Mouse (Mus musculus) MEL (cell line): ENCODE data around the gene Mab21l3. TPM values are rescaled to one million over a fixed set of nuclear protein-coding genes. Genes with fewer than 3 reads are reported as not detected.

Experiments used
- DNase-seq: peaks from one replicate; pipeline ENCODE4 v3.0.0; 2011; ENCODE audit warnings: low read depth, low spot score
- H3K27ac ChIP-seq: 2 replicates; pipeline ENCODE4 v1.5.1; 2012; ENCODE audit warnings: low read depth, mild to moderate bottlenecking, control low read depth, low read length, moderate library complexity; ENCODE audit not compliant: control insufficient read depth
- H3K27me3 ChIP-seq, 2 experiments: fragments of 150-350 bp in 1 of 2; sonication (generic) in 1 of 2; 2 replicates each; pipeline ENCODE4 v1.6.1; 2012; ENCODE audit warnings: low read length in 2 of 2, mild to moderate bottlenecking in 2 of 2, improper control_type of control experiment in 1 of 2, moderate library complexity in 1 of 2; ENCODE audit not compliant: insufficient read depth in 2 of 2, control insufficient read depth in 1 of 2
- H3K36me3 ChIP-seq, 2 experiments: 2 replicates each; pipeline ENCODE4 v1.6.1; 2012 to 2014; ENCODE audit warnings: low read length in 2 of 2, improper control_type of control experiment in 1 of 2, inconsistent platforms in 1 of 2, mild to moderate bottlenecking in 1 of 2; ENCODE audit not compliant: insufficient read depth in 2 of 2, control insufficient read depth in 1 of 2
- H3K4me1 ChIP-seq, 2 experiments: fragments of 150-350 bp in 1 of 2; sonication (generic) in 1 of 2; 2 replicates each; pipeline ENCODE4 v1.6.1; 2012; ENCODE audit warnings: low read length in 2 of 2, improper control_type of control experiment in 1 of 2, mild to moderate bottlenecking in 1 of 2; ENCODE audit not compliant: insufficient read depth in 2 of 2, control insufficient read depth in 1 of 2
- H3K4me3 ChIP-seq, 2 experiments: fragments of 150-350 bp in 1 of 2; sonication (generic) in 1 of 2; 2 replicates each; pipeline ENCODE4 v1.5.1; 2012; ENCODE audit warnings: low read depth in 2 of 2, low read length in 2 of 2, mild to moderate bottlenecking in 2 of 2, moderate library complexity in 2 of 2, control low read depth in 1 of 2, improper control_type of control experiment in 1 of 2; ENCODE audit not compliant: control insufficient read depth in 1 of 2, insufficient read depth in 1 of 2
- H3K79me2 ChIP-seq: 2 replicates; pipeline ENCODE4 v1.6.1; 2012; ENCODE audit warnings: mild to moderate bottlenecking, low read length, moderate library complexity; ENCODE audit not compliant: control insufficient read depth, poor library complexity, insufficient read depth
- H3K9ac ChIP-seq: 2 replicates; pipeline ENCODE4 v1.6.1; 2012; ENCODE audit warnings: low read depth, mild to moderate bottlenecking, control low read depth, low read length, moderate library complexity; ENCODE audit not compliant: control insufficient read depth, poor library complexity, severe bottlenecking
- H3K9me3 ChIP-seq: fragments of 150-350 bp; sonication (generic); replicated peaks from 2 replicates; pipeline ENCODE4 v1.6.1; 2012; ENCODE audit warnings: mild to moderate bottlenecking, low read length, improper control_type of control experiment, moderate library complexity; ENCODE audit not compliant: insufficient read depth
- BHLHE40 ChIP-seq: IDR thresholded peaks from 2 replicates; pipeline ENCODE4 v1.6.1; 2012; ENCODE audit warnings: low read depth, mild to moderate bottlenecking, inconsistent platforms, low read length, improper control_type of control experiment, borderline replicate concordance
- CHD1 ChIP-seq: IDR thresholded peaks from 2 replicates; pipeline ENCODE4 v1.6.1; 2012; ENCODE audit warnings: low read depth, mild to moderate bottlenecking, inconsistent platforms, low read length, improper control_type of control experiment
- CHD2 ChIP-seq: IDR thresholded peaks from 2 replicates; pipeline ENCODE4 v1.6.1; 2011; ENCODE audit warnings: low read length, improper control_type of control experiment
- CTCF ChIP-seq, 3 experiments: IDR thresholded peaks in 2 of 3; conservative IDR thresholded peaks in 1 of 3; 2 replicates each; pipeline ENCODE4 v1.5.1; 2011 to 2012; ENCODE audit warnings: low read length in 3 of 3, low read depth in 2 of 3, mild to moderate bottlenecking in 2 of 3, improper control_type of control experiment in 1 of 3, inconsistent platforms in 1 of 3, mixed read lengths in 1 of 3, moderate library complexity in 1 of 3; ENCODE audit not compliant: control insufficient read depth in 1 of 3, insufficient read depth in 1 of 3, poor library complexity in 1 of 3, severe bottlenecking in 1 of 3
- E2F4 ChIP-seq: IDR thresholded peaks from 2 replicates; pipeline ENCODE4 v1.6.1; 2011; ENCODE audit warnings: low read depth, low read length, improper control_type of control experiment, borderline replicate concordance
- ELF1 ChIP-seq: IDR thresholded peaks from 2 replicates; pipeline ENCODE4 v1.6.1; 2014; ENCODE audit warnings: low read depth, mild to moderate bottlenecking, inconsistent platforms, low read length, improper control_type of control experiment, moderate library complexity
- EP300 ChIP-seq, 2 experiments: IDR thresholded peaks; 2 replicates each; pipeline ENCODE4 v1.6.1; 2011; ENCODE audit warnings: improper control_type of control experiment in 2 of 2, low read length in 2 of 2, low read depth in 1 of 2, mild to moderate bottlenecking in 1 of 2
- GABPA ChIP-seq: IDR thresholded peaks from 2 replicates; pipeline ENCODE4 v1.6.1; 2012; ENCODE audit warnings: low read depth, mild to moderate bottlenecking, inconsistent platforms, low read length, improper control_type of control experiment, moderate library complexity
- HCFC1 ChIP-seq: IDR thresholded peaks from 2 replicates; pipeline ENCODE4 v1.6.1; 2012; ENCODE audit warnings: low read depth, mild to moderate bottlenecking, inconsistent platforms, low read length, improper control_type of control experiment, moderate library complexity
- KAT2A ChIP-seq: conservative IDR thresholded peaks from 2 replicates; pipeline ENCODE4 v1.6.1; 2012; ENCODE audit warnings: low read depth, low read length, improper control_type of control experiment, inconsistent platforms
- MAX ChIP-seq: IDR thresholded peaks from 2 replicates; pipeline ENCODE4 v1.6.1; 2011; ENCODE audit warnings: low read length, improper control_type of control experiment
- MAZ ChIP-seq: IDR thresholded peaks from 2 replicates; pipeline ENCODE4 v1.6.1; 2012; ENCODE audit warnings: low read depth, mild to moderate bottlenecking, inconsistent platforms, low read length, improper control_type of control experiment
- MEF2A ChIP-seq: IDR thresholded peaks from 2 replicates; pipeline ENCODE4 v1.6.1; 2014; ENCODE audit warnings: low read depth, mild to moderate bottlenecking, inconsistent platforms, low read length, improper control_type of control experiment; ENCODE audit not compliant: poor library complexity, insufficient replicate concordance, severe bottlenecking; ENCODE audit errors: extremely low read depth
- MYC ChIP-seq: IDR thresholded peaks from 2 replicates; pipeline ENCODE4 v1.6.1; 2011; ENCODE audit warnings: low read depth, mild to moderate bottlenecking, low read length, improper control_type of control experiment, moderate library complexity
- NELFE ChIP-seq: IDR thresholded peaks from 2 replicates; pipeline ENCODE4 v1.6.1; 2011; ENCODE audit warnings: low read depth, low read length, improper control_type of control experiment
- NRF1 ChIP-seq: IDR thresholded peaks from 2 replicates; pipeline ENCODE4 v1.6.1; 2014; ENCODE audit warnings: low read depth, mild to moderate bottlenecking, inconsistent platforms, low read length, improper control_type of control experiment, moderate library complexity; ENCODE audit not compliant: poor library complexity, insufficient read depth, severe bottlenecking
- POLR2AphosphoS5 ChIP-seq: IDR thresholded peaks from 2 replicates; pipeline ENCODE4 v1.6.1; 2012; ENCODE audit warnings: low read depth, borderline replicate concordance, mild to moderate bottlenecking, inconsistent platforms, low read length, moderate library complexity, mixed read lengths
- RCOR1 ChIP-seq: IDR thresholded peaks from 2 replicates; pipeline ENCODE4 v1.6.1; 2012; ENCODE audit warnings: low read depth, mild to moderate bottlenecking, inconsistent platforms, low read length, improper control_type of control experiment
- SIN3A ChIP-seq: IDR thresholded peaks from 2 replicates; pipeline ENCODE4 v1.6.1; 2012; ENCODE audit warnings: low read length, improper control_type of control experiment, inconsistent platforms
- TAL1 ChIP-seq: IDR thresholded peaks from 2 replicates; pipeline ENCODE4 v1.6.1; 2012; ENCODE audit warnings: mild to moderate bottlenecking, inconsistent platforms, low read length, moderate library complexity, mixed read lengths
- TCF12 ChIP-seq: IDR thresholded peaks from 2 replicates; pipeline ENCODE4 v1.6.1; 2014; ENCODE audit warnings: low read depth, mild to moderate bottlenecking, inconsistent platforms, low read length, improper control_type of control experiment, moderate library complexity
- UBTF ChIP-seq: IDR thresholded peaks from 2 replicates; pipeline ENCODE4 v1.6.1; 2012; ENCODE audit warnings: low read depth, mild to moderate bottlenecking, inconsistent platforms, low read length, improper control_type of control experiment, moderate library complexity, borderline replicate concordance; ENCODE audit not compliant: insufficient read depth
- USF1 ChIP-seq: IDR thresholded peaks from 2 replicates; pipeline ENCODE4 v1.6.1; 2014; ENCODE audit warnings: low read depth, mild to moderate bottlenecking, inconsistent platforms, low read length, improper control_type of control experiment, moderate library complexity
- ZKSCAN1 ChIP-seq: IDR thresholded peaks from 2 replicates; pipeline ENCODE4 v1.6.1; 2012; ENCODE audit warnings: low read depth, mild to moderate bottlenecking, inconsistent platforms, low read length, improper control_type of control experiment, moderate library complexity
- polyA plus RNA-seq, 2 experiments: library from polyadenylated mRNA; stranded (reverse) in 1 of 2; unstranded in 1 of 2; fragments of >175 nt in 1 of 2; fragments of >200 nt in 1 of 2; gene quantifications; 2 replicates each; pipeline versions ENCODE4 v1.2.1 to v1.2.4; 2012; ENCODE audit warnings: low replicate concordance in 2 of 2, low read depth in 1 of 2; ENCODE audit not compliant: insufficient read length in 2 of 2, insufficient read depth in 1 of 2, missing spikeins in 1 of 2
- total RNA-seq: library from RNA; depleted of rRNA; stranded (reverse); fragments of 300-350 nt; gene quantifications from 2 replicates; pipeline ENCODE4 v1.2.3, GENCODE M21; 2012

The Mab21l3 gene
- total and polyA plus RNA-seq, 3 experiments: 0.04 TPM; not detected in 2

DNA sequence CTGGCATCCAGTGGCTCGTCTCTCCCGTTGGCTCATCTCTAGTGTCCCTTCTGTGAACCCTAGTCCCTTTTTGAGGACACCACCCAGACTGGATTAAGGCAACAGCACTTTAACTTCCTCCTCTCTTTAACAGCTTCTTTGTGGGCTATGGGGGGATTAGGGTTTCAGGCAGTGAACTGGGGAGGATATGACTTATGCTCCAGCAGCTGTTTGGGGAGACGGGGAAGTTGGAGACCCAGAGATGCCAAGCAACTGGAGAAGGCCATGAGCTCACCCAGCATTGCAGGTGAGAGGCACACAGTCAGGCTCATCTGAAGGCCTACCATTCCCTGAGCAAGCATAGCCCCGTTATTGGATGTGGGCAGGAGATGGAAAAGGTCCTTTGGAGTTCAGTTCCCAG, 36.8 kb downstream of the Mab21l3 start:
- no peaks in the 10 kb centered on the region for H3K9me3 ChIP-seq
- no peaks in the 10 kb centered on the region for H3K27me3 ChIP-seq
- H3K4me3 ChIP-seq: no peak overlapping the region
- no peaks in the 10 kb centered on the region for H3K36me3 ChIP-seq
- no peak for DNase-seq
- H3K27ac ChIP-seq: no peak overlapping the region
- no peaks in the 10 kb centered on the region for H3K79me2 ChIP-seq
- no peak overlapping the region for H3K9ac ChIP-seq
- TF ChIP-seq CHD2 (no peak), MAZ (no peak), ZKSCAN1 (no peak), ELF1 (no peak), E2F4 (no peak), MEF2A (no peak), NELFE (no peak), MYC (no peak), POLR2AphosphoS5 (no peak), HCFC1 (no peak), UBTF (no peak), KAT2A (no peak), CHD1 (no peak), SIN3A (no peak), CTCF (IDR thresholded peaks at IDR 0.05 in 2 of 3, conservative IDR thresholded peaks at IDR 0.05 in 1 of 3; ENCODE audit: control insufficient read depth in 1 of 3, insufficient read depth in 1 of 3, low read depth in 2 of 3, low read length in 3 of 3, poor library complexity in 1 of 3, severe bottlenecking in 1 of 3) (no peak), MAX (no peak), USF1 (no peak), GABPA (no peak)
- H3K4me1 ChIP-seq: no peaks in the 10 kb centered on the region

DNA sequence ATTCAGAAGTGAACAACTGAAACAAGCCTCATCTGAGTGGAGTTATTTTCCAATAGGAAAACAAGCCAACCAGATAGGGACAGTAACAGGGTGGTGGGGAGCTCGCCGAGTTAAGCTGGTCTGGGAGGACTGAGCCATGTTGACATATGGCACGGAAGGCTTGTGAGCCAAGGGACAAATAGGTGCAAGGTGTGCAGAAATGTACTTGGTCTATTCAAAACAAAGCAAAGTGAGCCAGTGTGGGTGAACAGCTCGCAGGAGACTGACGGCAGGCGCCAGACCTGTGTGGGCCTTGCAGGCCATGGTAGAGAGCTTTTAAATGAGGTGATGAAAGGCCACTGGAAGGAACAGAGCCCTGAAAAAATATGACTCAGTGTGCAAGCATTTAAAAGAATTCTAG, 41.1 kb downstream of the Mab21l3 start:
- Histone ChIP-seq H3K27me3 (no peaks in the 10 kb centered on the region), H3K4me1 (no peaks in the 10 kb centered on the region), H3K9me3 (no peaks in the 10 kb centered on the region), H3K9ac (no peak overlapping the region), H3K36me3 (no peaks in the 10 kb centered on the region), H3K4me3 (no peak overlapping the region), H3K79me2 (no peaks in the 10 kb centered on the region), H3K27ac (no peak overlapping the region)
- TF ChIP-seq MAZ: no peak
- no peak for TF ChIP-seq TCF12
- TF ChIP-seq ELF1: no peak
- TF ChIP-seq EP300 (IDR thresholded peaks at IDR 0.05; ENCODE audit: low read depth in 1 of 2, low read length in 2 of 2): no peak
- no peak for TF ChIP-seq TAL1
- TF ChIP-seq MAX: no peak
- TF ChIP-seq BHLHE40: no peak
- no peak for TF ChIP-seq RCOR1
- no peak for TF ChIP-seq NRF1
- DNase-seq: no peak
